Mouse (Mus musculus) brain, embryonic 14.5 days (tissue): Measurements from ENCODE around the gene Rpl36.

Experiments used
- CTCF ChIP-seq: fragments of 200-500 bp; IDR thresholded peaks from 2 replicates; pipeline ENCODE4 v1.5.1; 2012; ENCODE audit warnings: inconsistent platforms, mild to moderate bottlenecking, moderate library complexity, borderline replicate concordance; ENCODE audit not compliant: insufficient read depth, insufficient read length; ENCODE audit errors: extremely low read depth
- POLR2A ChIP-seq: fragments of 200-500 bp; IDR thresholded peaks from 2 replicates; pipeline ENCODE4 v1.6.1; 2012; ENCODE audit warnings: mild to moderate bottlenecking, inconsistent platforms, borderline replicate concordance; ENCODE audit not compliant: poor library complexity, insufficient read depth, insufficient read length, severe bottlenecking; ENCODE audit errors: extremely low read depth

- no peak for TF ChIP-seq CTCF
- TF ChIP-seq POLR2A, result no peak
Measured at GRCm38 (mm10) chr17:56656171-56656570, 43.0 kb downstream of the Rpl36 start.
